Mouse (Mus musculus): ENCODE results near the gene Exd1. TPM values are rescaled to one million over a fixed set of nuclear protein-coding genes. Genes with fewer than 3 reads are reported as not detected.

The Exd1 gene
- polyA plus RNA-seq, 1 experiment = 0.05 TPM

- H3K36me3 ChIP-seq (ENCODE audit: control insufficient read depth, insufficient read depth) = no peaks in the 10 kb centered on the region
- peaks cover 51% of the 10 kb centered on the region for H3K79me2 ChIP-seq (ENCODE audit: control insufficient read depth, insufficient read depth)
- no peak overlapping the region for H3ac ChIP-seq (ENCODE audit: control insufficient read depth, insufficient read length, low read depth)
- no peak overlapping the region for H3K4me3 ChIP-seq (ENCODE audit: insufficient read depth, poor library complexity, severe bottlenecking)
- H3K27me3 ChIP-seq (ENCODE audit: control insufficient read depth, insufficient read depth, insufficient read length) = no peaks in the 10 kb centered on the region
- no peak for TF ChIP-seq CEBPB (IDR thresholded peaks at IDR 0.05; ENCODE audit: low read depth)
- TF ChIP-seq MAX (IDR thresholded peaks at IDR 0.05) = no peak
- no peak for TF ChIP-seq USF1 (IDR thresholded peaks at IDR 0.05; ENCODE audit: low read depth)
- TF ChIP-seq FOSL1 (IDR thresholded peaks at IDR 0.05; ENCODE audit: insufficient read depth, low read length, poor library complexity, severe bottlenecking) = no peak
- no peak for TF ChIP-seq MYOG (IDR thresholded peaks at IDR 0.05; ENCODE audit: control insufficient read depth, extremely low read depth, insufficient read length)
- no peak for TF ChIP-seq CTCF (IDR thresholded peaks at IDR 0.05; ENCODE audit: control insufficient read depth, insufficient read depth, insufficient read length)
- no peak for TF ChIP-seq MYOD1 (IDR thresholded peaks at IDR 0.05; ENCODE audit: control insufficient read depth, insufficient read length, low read depth)
- peaks cover 30% of the 10 kb centered on the region for H3K79me3 ChIP-seq (ENCODE audit: low read depth)
Measured at GRCm38 (mm10) chr2:119549678-119550077, 2.3 kb upstream of the Exd1 start.

GRCm38 (mm10) chr2:119548691-119549090, 1.3 kb upstream of the Exd1 start:
- H3K79me2 ChIP-seq (ENCODE audit: control insufficient read depth, insufficient read depth) = peaks cover 42% of the 10 kb centered on the region
- H3K4me3 ChIP-seq (ENCODE audit: insufficient read depth, poor library complexity, severe bottlenecking) = peak overlapping the region; percentile 85
- H3K36me3 ChIP-seq (ENCODE audit: control insufficient read depth, insufficient read depth) = no peaks in the 10 kb centered on the region

GRCm38 (mm10) chr2:119548371-119548660, 889 bp upstream of the Exd1 start:
- peaks cover 23% of the 10 kb centered on the region for H3K79me3 ChIP-seq (ENCODE audit: low read depth)
- H3K27me3 ChIP-seq (ENCODE audit: control insufficient read depth, insufficient read depth, insufficient read length) = no peaks in the 10 kb centered on the region
- H3K4me3 ChIP-seq (ENCODE audit: insufficient read depth, poor library complexity, severe bottlenecking) = peak overlapping the region; percentile 85
- TF ChIP-seq MAX (IDR thresholded peaks at IDR 0.05) = no peak
- no peak for TF ChIP-seq MYOG (IDR thresholded peaks at IDR 0.05; ENCODE audit: control insufficient read depth, extremely low read depth, insufficient read length)
- no peak for TF ChIP-seq CEBPB (IDR thresholded peaks at IDR 0.05; ENCODE audit: low read depth)
- no peak for TF ChIP-seq CTCF (IDR thresholded peaks at IDR 0.05; ENCODE audit: control insufficient read depth, insufficient read depth, insufficient read length)
- TF ChIP-seq MYOD1 (IDR thresholded peaks at IDR 0.05; ENCODE audit: control insufficient read depth, insufficient read length, low read depth) = no peak
- TF ChIP-seq FOSL1 (IDR thresholded peaks at IDR 0.05; ENCODE audit: insufficient read depth, low read length, poor library complexity, severe bottlenecking) = no peak
- no peak for TF ChIP-seq USF1 (IDR thresholded peaks at IDR 0.05; ENCODE audit: low read depth)
- H3K36me3 ChIP-seq (ENCODE audit: control insufficient read depth, insufficient read depth) = no peaks in the 10 kb centered on the region
- H3ac ChIP-seq (ENCODE audit: control insufficient read depth, insufficient read length, low read depth) = peak overlapping the region; percentile 97
- peaks cover 42% of the 10 kb centered on the region for H3K79me2 ChIP-seq (ENCODE audit: control insufficient read depth, insufficient read depth)

More at GRCm38 (mm10) chr2:119548691-119549090, 1.3 kb upstream of the Exd1 start:
- H3K27me3 ChIP-seq (ENCODE audit: control insufficient read depth, insufficient read depth, insufficient read length) = no peaks in the 10 kb centered on the region
- no peak overlapping the region for H3ac ChIP-seq (ENCODE audit: control insufficient read depth, insufficient read length, low read depth)
- no peak for TF ChIP-seq MYOG (IDR thresholded peaks at IDR 0.05; ENCODE audit: control insufficient read depth, extremely low read depth, insufficient read length)
- TF ChIP-seq CEBPB (IDR thresholded peaks at IDR 0.05; ENCODE audit: low read depth) = no peak
- TF ChIP-seq MAX (IDR thresholded peaks at IDR 0.05) = no peak
- TF ChIP-seq MYOD1 (IDR thresholded peaks at IDR 0.05; ENCODE audit: control insufficient read depth, insufficient read length, low read depth) = no peak
- no peak for TF ChIP-seq FOSL1 (IDR thresholded peaks at IDR 0.05; ENCODE audit: insufficient read depth, low read length, poor library complexity, severe bottlenecking)
- no peak for TF ChIP-seq CTCF (IDR thresholded peaks at IDR 0.05; ENCODE audit: control insufficient read depth, insufficient read depth, insufficient read length)
- TF ChIP-seq USF1 (IDR thresholded peaks at IDR 0.05; ENCODE audit: low read depth) = no peak
- H3K79me3 ChIP-seq (ENCODE audit: low read depth) = peaks cover 23% of the 10 kb centered on the region

DNA sequence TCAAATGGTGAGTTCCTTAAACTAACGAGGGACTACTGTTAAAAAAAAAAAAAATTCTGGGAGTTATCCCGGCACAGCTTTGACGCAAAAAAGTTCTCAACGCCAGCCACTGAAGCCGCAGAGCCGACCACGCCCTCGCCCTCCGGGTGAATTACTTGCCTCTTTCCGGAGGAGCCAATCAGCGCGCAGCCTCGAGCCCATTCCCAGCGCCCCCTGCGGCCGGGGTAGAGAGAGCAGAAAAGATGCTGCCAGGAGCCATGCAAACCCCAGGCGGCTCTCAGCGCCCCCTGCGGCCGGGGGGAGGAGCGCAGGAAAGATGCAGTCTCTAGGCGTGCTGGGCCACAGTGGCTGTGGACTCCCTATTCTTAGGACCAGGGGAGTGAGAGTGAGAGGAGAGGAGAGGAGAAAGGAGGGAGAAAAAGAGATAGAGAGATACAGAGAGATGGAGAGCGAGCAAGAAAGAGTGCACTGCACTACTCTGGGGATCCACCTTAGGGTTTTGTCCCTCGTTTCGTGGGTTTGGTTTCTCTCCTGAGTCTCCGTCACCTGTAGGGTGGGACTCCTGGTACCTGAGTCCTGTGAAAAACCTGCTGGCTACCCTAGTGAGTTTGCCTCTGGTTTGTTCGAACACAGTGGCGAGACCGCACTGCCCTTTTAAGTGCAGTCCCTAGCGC, 442 bp downstream of the Exd1 start:
- Histone ChIP-seq H3K79me2 (ENCODE audit: control insufficient read depth, insufficient read depth) (peaks cover 37% of the 10 kb centered on the region), H3K79me3 (ENCODE audit: low read depth) (peaks cover 21% of the 10 kb centered on the region), H3K27me3 (ENCODE audit: control insufficient read depth, insufficient read depth, insufficient read length) (no peaks in the 10 kb centered on the region), H3K4me3 (ENCODE audit: insufficient read depth, poor library complexity, severe bottlenecking) (peak overlapping the region; percentile 85), H3K36me3 (ENCODE audit: control insufficient read depth, insufficient read depth) (no peaks in the 10 kb centered on the region), H3ac (ENCODE audit: control insufficient read depth, insufficient read length, low read depth) (peak overlapping the region; percentile 70)
- no peak for TF ChIP-seq MAX (IDR thresholded peaks at IDR 0.05)
- TF ChIP-seq USF1 (IDR thresholded peaks at IDR 0.05; ENCODE audit: low read depth) = no peak
- peak; percentile 97 for TF ChIP-seq CTCF (IDR thresholded peaks at IDR 0.05; ENCODE audit: control insufficient read depth, insufficient read depth, insufficient read length)

- H3K79me2 ChIP-seq (ENCODE audit: control insufficient read depth, insufficient read depth) = peaks cover 11% of the 10 kb centered on the region
- TF ChIP-seq FOSL1 (IDR thresholded peaks at IDR 0.05; ENCODE audit: insufficient read depth, low read length, poor library complexity, severe bottlenecking) = no peak
- no peak for TF ChIP-seq MYOD1 (IDR thresholded peaks at IDR 0.05; ENCODE audit: control insufficient read depth, insufficient read length, low read depth)
- TF ChIP-seq CEBPB (IDR thresholded peaks at IDR 0.05; ENCODE audit: low read depth) = no peak
- TF ChIP-seq CTCF (IDR thresholded peaks at IDR 0.05; ENCODE audit: control insufficient read depth, insufficient read depth, insufficient read length) = no peak
- no peak for TF ChIP-seq MAX (IDR thresholded peaks at IDR 0.05)
- TF ChIP-seq MYOG (IDR thresholded peaks at IDR 0.05; ENCODE audit: control insufficient read depth, extremely low read depth, insufficient read length) = no peak
- no peak for TF ChIP-seq USF1 (IDR thresholded peaks at IDR 0.05; ENCODE audit: low read depth)
- no peak overlapping the region for H3K4me3 ChIP-seq (ENCODE audit: insufficient read depth, poor library complexity, severe bottlenecking)
- H3K27me3 ChIP-seq (ENCODE audit: control insufficient read depth, insufficient read depth, insufficient read length) = no peaks in the 10 kb centered on the region
- H3K36me3 ChIP-seq (ENCODE audit: control insufficient read depth, insufficient read depth) = no peaks in the 10 kb centered on the region
- H3K79me3 ChIP-seq (ENCODE audit: low read depth) = peaks cover 9% of the 10 kb centered on the region
- no peak overlapping the region for H3ac ChIP-seq (ENCODE audit: control insufficient read depth, insufficient read length, low read depth)
Measured at GRCm38 (mm10) chr2:119543656-119544055, 3.8 kb downstream of the Exd1 start.

GRCm38 (mm10) chr2:119542106-119542505, 5.3 kb downstream of the Exd1 start:
- no peaks in the 10 kb centered on the region for H3K27me3 ChIP-seq (ENCODE audit: control insufficient read depth, insufficient read depth, insufficient read length)
- TF ChIP-seq CTCF (IDR thresholded peaks at IDR 0.05; ENCODE audit: control insufficient read depth, insufficient read depth, insufficient read length) (peak; percentile 16), CEBPB (IDR thresholded peaks at IDR 0.05; ENCODE audit: low read depth) (no peak), FOSL1 (IDR thresholded peaks at IDR 0.05; ENCODE audit: insufficient read depth, low read length, poor library complexity, severe bottlenecking) (no peak), MYOG (IDR thresholded peaks at IDR 0.05; ENCODE audit: control insufficient read depth, extremely low read depth, insufficient read length) (no peak), USF1 (IDR thresholded peaks at IDR 0.05; ENCODE audit: low read depth) (no peak), MAX (IDR thresholded peaks at IDR 0.05) (no peak), MYOD1 (IDR thresholded peaks at IDR 0.05; ENCODE audit: control insufficient read depth, insufficient read length, low read depth) (no peak)
- no peaks in the 10 kb centered on the region for H3K79me3 ChIP-seq (ENCODE audit: low read depth)
- no peak overlapping the region for H3ac ChIP-seq (ENCODE audit: control insufficient read depth, insufficient read length, low read depth)
- H3K4me3 ChIP-seq (ENCODE audit: insufficient read depth, poor library complexity, severe bottlenecking) = no peak overlapping the region
- no peaks in the 10 kb centered on the region for H3K36me3 ChIP-seq (ENCODE audit: control insufficient read depth, insufficient read depth)
- H3K79me2 ChIP-seq (ENCODE audit: control insufficient read depth, insufficient read depth) = no peaks in the 10 kb centered on the region
